Mouse (Mus musculus): ENCODE measurements around the gene Olfr884. TPM values are rescaled to one million over a fixed set of nuclear protein-coding genes. Genes with fewer than 3 reads are reported as not detected.

The Olfr884 gene
- polyA plus RNA-seq (2017; shearing (Covaris generic)) = not detected

GRCm38 (mm10) chr9:38046255-38046654 is at the start of gene Olfr884:
Gene Olfr884, plus strand, starts transcription at chr9:38046555.

GRCm38 (mm10) chr9:38025508-38025907 is 20.8 kb upstream of the Olfr884 start, which contains the start of gene Olfr883:
Gene Olfr883, plus strand, starts transcription at chr9:38025808.

GRCm38 (mm10) chr9:38061022-38061421 is 14.7 kb downstream of the Olfr884 start, which contains the start of gene Olfr885:
Gene Olfr885, plus strand, starts transcription at chr9:38061322.

GRCm38 (mm10) chr9:38083772-38084171 is 37.4 kb downstream of the Olfr884 start, which contains the start of gene Olfr887:
Gene Olfr887, plus strand, starts transcription at chr9:38084072.

Other genes starting within 250 kb of the Olfr884 start
- gene Olfr876, start 243.5 kb upstream of the Olfr884 start, polyA plus RNA-seq (2017; shearing (Covaris generic)) = 0.07 TPM
- gene Olfr877, start 192.3 kb upstream of the Olfr884 start, polyA plus RNA-seq (2017; shearing (Covaris generic)) = not detected
- 0.04 TPM for gene Olfr145, start 149.8 kb upstream of the Olfr884 start, polyA plus RNA-seq (2017; shearing (Covaris generic))
- gene Olfr878, start 128.7 kb upstream of the Olfr884 start, polyA plus RNA-seq (2017; shearing (Covaris generic)) = not detected
- 0.06 TPM for gene Olfr881, start 54.7 kb upstream of the Olfr884 start, polyA plus RNA-seq (2017; shearing (Covaris generic))
- not detected for gene Olfr883, start 20.7 kb upstream of the Olfr884 start, polyA plus RNA-seq (2017; shearing (Covaris generic))
- gene Olfr885, start 14.8 kb downstream of the Olfr884 start, polyA plus RNA-seq (2017; shearing (Covaris generic)) = not detected
- not detected for gene Olfr887, start 37.5 kb downstream of the Olfr884 start, polyA plus RNA-seq (2017; shearing (Covaris generic))
- gene Olfr888, start 61.6 kb downstream of the Olfr884 start, polyA plus RNA-seq (2017; shearing (Covaris generic)) = not detected
- gene Olfr889, start 68.6 kb downstream of the Olfr884 start, polyA plus RNA-seq (2017; shearing (Covaris generic)) = not detected
- gene Olfr890, start 96.0 kb downstream of the Olfr884 start, polyA plus RNA-seq (2017; shearing (Covaris generic)) = 0.10 TPM
- gene Olfr891, start 134.3 kb downstream of the Olfr884 start, polyA plus RNA-seq (2017; shearing (Covaris generic)) = not detected
- not detected for gene Olfr893, start 161.8 kb downstream of the Olfr884 start, polyA plus RNA-seq (2017; shearing (Covaris generic))
- not detected for gene Olfr894, start 171.5 kb downstream of the Olfr884 start, polyA plus RNA-seq (2017; shearing (Covaris generic))
- not detected for gene Olfr143, start 206.2 kb downstream of the Olfr884 start, polyA plus RNA-seq (2017; shearing (Covaris generic))
- not detected for gene Olfr895, start 221.3 kb downstream of the Olfr884 start, polyA plus RNA-seq (2017; shearing (Covaris generic))
- not detected for gene Olfr896-ps1, start 244.6 kb downstream of the Olfr884 start, polyA plus RNA-seq (2017; shearing (Covaris generic))

Data from CD4-positive, CD25-positive, alpha-beta regulatory T cell, adult 9 weeks (primary cell).